Mouse (Mus musculus) skeletal muscle tissue, adult 2 months (tissue): ENCODE results near the gene Sprtn.
A peak's percentile ranks its signal among the peaks of the same experiment; 100 is the strongest.

ENCODE experiments used
- DNase-seq: peaks from one replicate; pipeline ENCODE4 v3.0.0-alpha.2; 2012; ENCODE audit warnings: low read depth, low spot score

The Sprtn gene

GRCm38 (mm10) chr8:124944406-124944805 lies 46.7 kb downstream of the Sprtn start:
- DNase-seq: no peak

- peak; percentile 30 for DNase-seq
These were observed 50.4 kb downstream of the Sprtn start for GRCm38 (mm10) chr8:124947865-124948732.

GRCm38 (mm10) chr8:124948733-124949111 lies 51.0 kb downstream of the Sprtn start:
- DNase-seq: no peak

- DNase-seq: peak; percentile 85
These were observed 51.8 kb downstream of the Sprtn start, which contains the start of gene Egln1 for GRCm38 (mm10) chr8:124949209-124950068. Gene Egln1 (minus strand): TSS chr8:124949324.

GRCm38 (mm10) chr8:124950069-124950456 lies 52.4 kb downstream of the Sprtn start:
- no peak for DNase-seq

- no peak for DNase-seq
These were observed 53.2 kb downstream of the Sprtn start for GRCm38 (mm10) chr8:124950865-124951264.

GRCm38 (mm10) chr8:124953188-124953587 lies 55.5 kb downstream of the Sprtn start:
- DNase-seq: no peak

GRCm38 (mm10) chr8:124954572-124955082 lies 56.9 kb downstream of the Sprtn start:
- no peak for DNase-seq
